Mouse (Mus musculus) heart, embryonic 13.5 days (tissue): ENCODE results near the gene Rbfox3. TPM values are rescaled to one million over a fixed set of nuclear protein-coding genes. Genes with fewer than 3 reads are reported as not detected.

ENCODE experiments used
- ATAC-seq: fragments of 200-750 bp; cut with Nextera tagmentation; 2 replicates; pipeline ENCODE4 v1.8.0; 2017; ENCODE audit warnings: moderate TSS enrichment; ENCODE audit not compliant: insufficient number of reproducible peaks, low FRiP score, low TSS enrichment; ENCODE audit errors: extremely low read depth
- H3K27ac ChIP-seq: fragments of 300-500 bp; sonication (generic); replicated peaks from 2 replicates; pipeline ENCODE4 v1.5.1; 2015; ENCODE audit warnings: moderate library complexity, mild to moderate bottlenecking, inconsistent platforms
- H3K27me3 ChIP-seq: fragments of 300-500 bp; sonication (generic); replicated peaks from 2 replicates; pipeline ENCODE4 v1.6.1; 2015; ENCODE audit warnings: mild to moderate bottlenecking, inconsistent platforms
- H3K36me3 ChIP-seq: fragments of 300-500 bp; sonication (generic); 2 replicates; pipeline ENCODE4 v1.6.1; 2015; ENCODE audit warnings: mild to moderate bottlenecking, inconsistent platforms
- H3K4me1 ChIP-seq: fragments of 300-500 bp; sonication (generic); 2 replicates; pipeline ENCODE4 v1.6.1; 2015; ENCODE audit warnings: inconsistent platforms
- H3K4me2 ChIP-seq: fragments of 300-500 bp; sonication (generic); 2 replicates; pipeline ENCODE4 v1.6.1; 2015; ENCODE audit warnings: inconsistent platforms, mild to moderate bottlenecking, moderate library complexity
- H3K4me3 ChIP-seq: fragments of 300-500 bp; sonication (generic); 2 replicates; pipeline ENCODE4 v1.5.1; 2015; ENCODE audit warnings: moderate library complexity, mild to moderate bottlenecking, inconsistent platforms
- H3K9ac ChIP-seq: fragments of 300-500 bp; sonication (generic); 2 replicates; pipeline ENCODE4 v1.6.1; 2015; ENCODE audit warnings: inconsistent platforms, mild to moderate bottlenecking, moderate library complexity
- H3K9me3 ChIP-seq: fragments of 300-500 bp; sonication (generic); 2 replicates; pipeline ENCODE4 v1.6.1; 2016; ENCODE audit warnings: inconsistent platforms
- WGBS: fragments of 180-500 bp; shearing (Covaris S2); methylation state at CpG from one replicate; pipeline ENCODE4 v1.1.7; 2015; ENCODE audit warnings: mixed read lengths; 5-methylcytosine and 5-hydroxymethylcytosine counted together
- polyA plus RNA-seq: library from polyadenylated mRNA; unstranded; fragments of >200 nt; fragmentation: Nextera tagmentation; extraction: Ambion mirVana; gene quantifications from 2 replicates; pipeline ENCODE4 v1.2.1, GENCODE M21; 2015

Rbfox3 gene
- polyA plus RNA-seq, 1 experiment from 2014 or later: 0.13 TPM

DNA sequence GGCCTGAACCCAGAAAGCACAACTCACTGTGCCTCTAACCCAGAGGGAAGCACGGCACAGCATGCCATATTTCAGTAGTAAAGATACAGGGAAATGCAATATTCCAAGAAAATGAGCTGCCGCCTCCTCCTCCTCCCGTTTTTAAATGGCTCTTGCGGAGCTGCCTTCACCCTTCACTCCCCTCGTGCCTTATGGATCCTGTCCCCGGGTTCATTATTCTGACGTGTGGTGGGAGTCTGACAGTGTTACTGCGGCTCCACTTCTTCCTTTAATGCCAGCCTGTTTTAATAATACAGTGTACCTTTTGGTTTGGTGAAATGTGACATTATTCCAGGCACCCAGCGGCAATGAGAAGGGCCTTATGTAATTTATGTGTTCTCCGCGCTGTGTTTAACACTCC lies 97.5 kb downstream of the Rbfox3 start:
- H3K27ac ChIP-seq: no peak overlapping the region
- H3K9me3 ChIP-seq: no peaks in the 10 kb centered on the region
- H3K4me3 ChIP-seq: no peak overlapping the region
- 73% methylated on average over 11 of the region's 11 CpGs for WGBS
- peaks cover 2% of the 10 kb centered on the region; the same call in 1 of the 2 replicates for H3K27me3 ChIP-seq
- H3K4me2 ChIP-seq: no peak overlapping the region
- no peaks in the 10 kb centered on the region for H3K36me3 ChIP-seq
- ATAC-seq: no peak
- H3K9ac ChIP-seq: no peak overlapping the region
- H3K4me1 ChIP-seq: no peaks in the 10 kb centered on the region

DNA sequence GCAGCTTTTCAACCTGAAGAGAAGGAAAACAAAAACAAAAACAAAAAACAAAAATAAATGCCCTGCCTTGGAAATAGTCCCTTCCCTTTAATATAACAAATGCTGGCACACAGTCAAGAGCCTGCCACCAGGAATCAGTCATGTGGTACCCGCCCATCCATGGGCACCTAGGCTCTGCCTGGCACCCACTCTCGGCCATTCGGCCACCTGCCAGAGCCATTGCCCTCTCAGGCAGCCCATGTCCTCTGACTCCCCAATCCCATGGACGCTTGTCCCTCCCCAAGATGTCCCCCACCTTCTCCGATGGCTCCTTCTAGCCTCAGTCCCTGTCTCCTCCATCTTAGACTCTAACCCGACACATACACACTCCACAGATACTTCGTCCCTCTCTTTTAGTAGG lies 100.0 kb downstream of the Rbfox3 start:
- Histone ChIP-seq H3K27ac (no peak overlapping the region), H3K9me3 (no peaks in the 10 kb centered on the region), H3K4me3 (no peak overlapping the region), H3K4me1 (no peaks in the 10 kb centered on the region), H3K27me3 (peaks cover 2% of the 10 kb centered on the region; the same call in 1 of the 2 replicates), H3K4me2 (no peak overlapping the region), H3K9ac (no peak overlapping the region), H3K36me3 (no peaks in the 10 kb centered on the region)
- no peak for ATAC-seq
- 85% methylated on average over 7 of the region's 7 CpGs for WGBS

DNA sequence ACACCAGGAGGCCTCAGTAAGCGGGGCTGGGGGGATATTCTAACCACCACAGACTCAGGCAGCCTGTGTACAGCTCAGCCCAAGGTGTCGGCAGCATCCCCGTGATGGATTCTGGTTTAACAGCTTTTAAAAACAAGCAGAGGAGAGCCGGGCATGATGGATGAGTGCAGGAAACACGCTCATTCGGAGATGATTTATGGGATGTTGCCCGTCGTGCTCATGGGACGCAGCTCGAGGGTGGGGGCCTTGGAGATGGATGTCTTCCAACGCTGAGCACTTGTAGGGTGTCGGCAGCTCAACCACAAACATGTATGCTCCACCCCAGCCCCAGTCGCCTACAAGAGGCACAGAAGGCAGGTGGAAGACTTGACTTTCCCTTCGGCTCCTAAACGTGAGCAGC lies 103.9 kb downstream of the Rbfox3 start:
- ATAC-seq: no peak
- WGBS: 63% methylated on average over 15 of the region's 15 CpGs
- Histone ChIP-seq H3K27me3 (no peaks in the 10 kb centered on the region), H3K4me2 (no peak overlapping the region), H3K27ac (no peak overlapping the region), H3K36me3 (no peaks in the 10 kb centered on the region), H3K4me3 (no peak overlapping the region), H3K9ac (no peak overlapping the region), H3K9me3 (no peaks in the 10 kb centered on the region), H3K4me1 (peaks cover 8% of the 10 kb centered on the region; the same call in 1 of the 2 replicates)

DNA sequence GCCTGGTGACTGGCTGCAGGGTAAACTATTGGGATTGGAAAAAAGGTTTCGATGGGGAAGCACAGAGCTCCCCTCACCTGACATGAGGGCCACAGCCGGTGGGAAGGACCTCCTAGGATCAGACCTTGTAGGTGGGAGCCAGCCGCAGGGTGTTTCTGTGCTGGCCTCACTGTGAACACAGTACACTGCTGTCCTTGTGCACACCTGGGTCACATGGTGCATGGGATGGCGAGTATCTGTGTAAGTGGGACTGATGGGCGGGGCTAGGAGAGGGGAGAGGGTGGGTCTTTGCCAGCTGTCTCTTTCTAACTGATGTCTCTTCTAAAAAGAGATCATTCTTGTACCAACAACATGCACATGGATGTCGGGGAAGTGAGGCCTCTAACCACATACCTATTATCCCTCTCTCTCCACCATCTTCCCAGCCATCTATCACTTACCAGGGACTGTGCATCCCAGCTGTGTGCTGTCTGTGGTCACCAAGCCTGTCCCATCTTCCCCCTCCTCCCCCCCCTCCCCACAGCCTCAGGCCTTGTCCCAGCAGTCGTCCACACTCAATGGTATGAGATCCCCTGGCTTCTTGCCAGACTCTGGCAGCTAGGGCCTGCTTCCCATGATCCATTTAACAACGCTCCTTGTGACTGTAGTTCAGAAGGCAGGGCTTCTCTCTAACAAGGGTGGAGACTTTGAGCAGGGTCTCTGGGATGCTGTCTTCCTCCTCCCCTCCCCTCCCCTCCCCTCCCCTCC lies 116.4 kb downstream of the Rbfox3 start:
- 50% methylated on average over 8 of the region's 8 CpGs for whole genome bisulfite sequencing
- Histone ChIP-seq H3K9ac (no peak overlapping the region), H3K4me2 (no peak overlapping the region), H3K9me3 (no peaks in the 10 kb centered on the region), H3K4me1 (peaks cover 20% of the 10 kb centered on the region), H3K27ac (no peak overlapping the region), H3K4me3 (no peak overlapping the region), H3K36me3 (no peaks in the 10 kb centered on the region), H3K27me3 (no peaks in the 10 kb centered on the region)
- no peak for ATAC-seq

DNA sequence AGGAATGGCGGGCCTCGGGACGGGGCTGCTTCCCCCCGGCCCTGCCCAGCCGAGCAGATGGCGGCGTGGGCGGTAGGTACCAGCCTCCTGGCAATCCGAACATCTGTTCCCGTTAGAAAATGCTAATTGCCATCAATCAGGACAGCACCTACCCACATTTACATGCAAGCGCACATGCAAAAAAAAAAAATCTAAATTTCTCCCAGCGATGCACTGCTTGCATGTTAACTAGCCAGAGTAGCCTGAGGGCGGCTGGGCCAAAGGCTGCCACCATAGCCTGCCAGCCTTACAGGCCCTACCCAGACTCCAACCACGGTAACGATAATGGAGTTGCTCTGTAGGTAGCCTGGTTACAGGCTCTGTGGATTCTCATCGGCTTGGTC lies 117.8 kb downstream of the Rbfox3 start:
- 82% methylated on average over 16 of the region's 16 CpGs for WGBS
- ATAC-seq: no peak
- no peak overlapping the region for H3K4me3 ChIP-seq
- no peaks in the 10 kb centered on the region for H3K36me3 ChIP-seq
- no peak overlapping the region for H3K4me2 ChIP-seq
- no peaks in the 10 kb centered on the region for H3K9me3 ChIP-seq
- H3K4me1 ChIP-seq: peaks cover 20% of the 10 kb centered on the region
- H3K27me3 ChIP-seq: no peaks in the 10 kb centered on the region
- H3K9ac ChIP-seq: no peak overlapping the region
- H3K27ac ChIP-seq: no peak overlapping the region

DNA sequence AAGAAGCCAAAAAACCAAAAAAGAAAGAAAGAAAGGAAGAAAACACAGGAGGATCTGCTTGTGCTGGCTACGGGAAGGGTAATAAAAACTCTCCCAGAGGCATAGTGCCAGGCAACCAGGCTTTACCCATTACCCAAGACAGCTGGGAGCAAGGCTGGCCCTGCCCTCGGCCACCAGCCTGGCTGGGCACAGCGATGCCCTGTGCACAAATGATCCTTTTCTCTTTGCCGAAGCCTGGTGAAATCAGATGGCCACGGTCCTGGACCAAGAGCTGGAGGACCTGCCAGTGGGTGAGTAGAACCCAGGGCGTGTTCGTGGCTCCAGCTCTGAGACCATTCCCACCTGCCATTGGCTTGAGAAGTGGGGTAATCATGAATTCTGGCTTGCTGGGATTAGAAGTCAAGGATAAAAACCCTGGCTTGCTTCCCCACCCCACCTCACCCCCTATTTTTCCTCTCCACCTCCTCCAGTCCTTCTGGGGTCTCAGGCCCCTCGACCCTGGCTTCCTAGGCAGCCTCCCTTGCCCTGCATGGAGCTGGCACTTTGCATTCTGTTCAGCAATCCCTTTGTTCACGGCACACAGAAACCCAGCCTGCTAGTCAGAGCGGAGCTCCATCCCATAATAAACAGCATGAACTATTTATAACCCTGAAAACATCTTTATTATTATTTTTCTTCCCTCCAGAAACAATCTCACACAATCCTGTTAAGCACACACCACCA lies 118.3 kb downstream of the Rbfox3 start:
- Histone ChIP-seq H3K4me2 (no peak overlapping the region), H3K9me3 (no peaks in the 10 kb centered on the region), H3K4me1 (peaks cover 20% of the 10 kb centered on the region), H3K9ac (no peak overlapping the region), H3K27me3 (no peaks in the 10 kb centered on the region), H3K27ac (no peak overlapping the region), H3K36me3 (no peaks in the 10 kb centered on the region), H3K4me3 (no peak overlapping the region)
- 74% methylated on average over 10 of the region's 10 CpGs for WGBS
- no peak for ATAC-seq

DNA sequence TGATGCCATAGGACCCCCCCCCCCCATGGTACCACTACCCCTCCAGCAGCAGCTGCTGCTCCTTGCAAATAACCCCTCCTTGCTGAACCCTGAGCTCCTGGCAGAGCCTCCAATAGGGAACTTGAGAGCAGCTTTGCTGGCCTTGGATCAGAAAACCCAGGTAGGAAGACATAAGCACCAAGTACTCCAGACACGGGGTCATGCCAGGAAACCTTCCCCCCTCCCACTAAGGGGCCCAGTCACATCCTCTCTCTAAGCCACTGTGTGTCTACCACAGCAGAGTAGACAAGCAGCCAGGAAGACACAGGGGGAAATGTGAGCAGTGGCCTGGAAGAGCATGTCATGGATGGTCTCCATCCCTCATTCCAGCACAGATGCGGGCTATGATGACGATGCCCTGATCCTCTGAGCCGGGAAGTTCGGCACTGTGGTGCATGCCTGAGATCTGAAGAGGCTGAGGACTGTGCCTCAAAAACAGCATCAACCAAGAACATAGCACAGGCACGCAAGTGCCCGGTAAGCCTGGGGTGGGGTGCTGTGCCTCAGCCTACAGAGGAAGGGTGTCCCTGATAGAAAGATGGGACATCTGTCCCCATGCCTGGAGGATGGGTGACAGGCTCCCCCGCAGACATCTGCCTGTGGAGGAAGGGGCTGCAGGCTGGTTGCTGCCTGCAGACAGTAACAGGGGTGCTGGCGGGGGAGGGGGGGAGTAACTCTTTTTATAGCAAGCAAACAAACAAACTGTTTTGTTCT lies 119.1 kb downstream of the Rbfox3 start:
- H3K9ac ChIP-seq: no peak overlapping the region
- H3K36me3 ChIP-seq: no peaks in the 10 kb centered on the region
- no peak overlapping the region for H3K4me3 ChIP-seq
- H3K27ac ChIP-seq: no peak overlapping the region
- H3K27me3 ChIP-seq: no peaks in the 10 kb centered on the region
- peaks cover 20% of the 10 kb centered on the region for H3K4me1 ChIP-seq
- ATAC-seq: no peak
- H3K9me3 ChIP-seq: peaks cover 6% of the 10 kb centered on the region; the same call in 1 of the 2 replicates
- H3K4me2 ChIP-seq: no peak overlapping the region
- WGBS: 65% methylated on average over 9 of the region's 9 CpGs

DNA sequence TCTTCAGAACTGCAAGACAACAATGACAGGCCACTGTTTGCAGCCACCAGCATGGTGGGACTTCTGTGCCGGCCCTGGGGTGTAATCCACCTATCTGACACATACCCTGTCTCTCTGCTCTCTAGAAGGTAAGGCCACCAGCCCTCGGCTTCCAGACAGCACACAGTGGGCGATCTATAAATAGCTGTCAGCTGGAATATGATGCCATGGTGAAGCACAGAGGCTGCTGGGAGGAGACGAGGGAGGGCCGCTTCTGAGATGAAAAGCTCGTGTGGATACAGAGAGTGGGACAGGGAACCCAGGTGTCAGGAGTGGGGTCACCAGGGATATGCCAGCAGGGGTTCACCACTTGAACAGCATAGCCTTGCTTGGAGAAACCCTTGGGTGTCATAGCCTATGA lies 120.0 kb downstream of the Rbfox3 start:
- Histone ChIP-seq H3K9me3 (peaks cover 6% of the 10 kb centered on the region; the same call in 1 of the 2 replicates), H3K9ac (peak overlapping the region; percentile 52; the same call in 1 of the 2 replicates), H3K27me3 (no peaks in the 10 kb centered on the region), H3K36me3 (no peaks in the 10 kb centered on the region), H3K4me2 (peak overlapping the region; percentile 25; the same call in 1 of the 2 replicates), H3K4me1 (peaks cover 20% of the 10 kb centered on the region), H3K4me3 (no peak overlapping the region), H3K27ac (peak overlapping the region; percentile 75)
- ATAC-seq: no peak
- WGBS: 31% methylated on average over 6 of the region's 6 CpGs

DNA sequence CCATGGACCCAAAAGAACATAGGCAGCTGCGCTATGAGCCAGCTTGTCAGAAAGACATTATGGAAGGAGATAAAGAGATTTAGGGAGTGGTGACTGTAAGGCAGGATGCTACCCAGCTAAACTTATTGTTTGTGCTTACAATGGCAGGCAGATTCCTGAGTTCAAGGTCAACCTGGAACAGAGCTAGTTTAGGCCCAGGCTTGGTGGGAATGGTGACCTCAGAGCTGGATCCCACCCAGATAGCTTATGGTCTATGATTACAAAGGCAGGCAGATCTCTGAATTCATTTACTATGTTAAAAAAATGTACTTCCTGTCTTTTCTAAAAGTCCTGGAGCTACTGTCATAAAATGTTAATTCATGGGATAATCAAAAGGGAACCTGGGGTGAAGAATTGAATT lies 123.3 kb downstream of the Rbfox3 start:
- Histone ChIP-seq H3K4me1 (peaks cover 15% of the 10 kb centered on the region), H3K9me3 (peaks cover 6% of the 10 kb centered on the region; the same call in 1 of the 2 replicates)
- WGBS: 86% methylated on average over 1 of the region's 1 CpGs

DNA sequence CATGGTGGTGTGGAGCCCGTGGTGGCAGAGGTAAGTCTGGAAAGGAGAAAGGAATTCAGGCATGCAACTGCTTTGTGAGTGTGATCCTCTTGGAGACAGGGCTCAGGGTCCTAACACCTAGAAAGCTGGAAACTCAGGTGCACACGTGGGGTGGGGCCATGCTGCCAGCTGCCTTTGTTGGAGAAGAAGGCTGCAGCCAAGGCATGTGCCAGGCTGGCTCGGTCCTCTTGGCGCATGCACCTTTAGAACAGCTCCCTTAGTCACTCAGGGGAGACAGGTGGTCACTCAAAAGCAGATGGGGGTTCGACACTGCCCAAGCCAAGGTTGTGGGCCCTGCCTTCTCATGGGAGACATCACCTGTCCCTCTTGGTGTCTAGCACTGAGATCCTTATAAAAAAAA lies 128.7 kb downstream of the Rbfox3 start:
- no peaks in the 10 kb centered on the region for H3K4me1 ChIP-seq

More for the DNA sequence above, 123.3 kb downstream of the Rbfox3 start:
- Histone ChIP-seq H3K36me3 (no peaks in the 10 kb centered on the region), H3K27ac (no peak overlapping the region), H3K27me3 (peaks cover 6% of the 10 kb centered on the region; the same call in 1 of the 2 replicates), H3K4me3 (no peak overlapping the region), H3K4me2 (no peak overlapping the region), H3K9ac (no peak overlapping the region)
- no peak for ATAC-seq

DNA sequence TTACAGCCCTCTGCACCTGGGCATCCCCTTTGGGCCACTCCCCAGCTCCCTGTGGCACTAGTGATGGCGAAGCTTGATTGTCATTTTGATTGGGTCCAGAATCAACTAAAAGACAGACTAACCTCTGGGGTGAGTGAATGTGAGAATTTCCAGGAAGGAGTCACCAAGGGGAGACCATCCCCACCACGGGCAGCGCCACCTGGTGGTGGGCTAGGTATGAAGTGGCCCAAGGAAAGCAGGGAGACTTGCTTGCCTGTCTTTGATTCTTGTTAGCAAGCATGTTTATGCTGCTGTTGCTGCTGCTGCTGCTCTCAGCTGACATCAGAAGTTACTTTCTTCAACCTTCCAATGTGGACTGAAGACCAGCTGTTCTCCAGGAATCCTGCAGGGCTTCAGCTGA lies 135.6 kb downstream of the Rbfox3 start:
- no peak overlapping the region for H3K9ac ChIP-seq
- ATAC-seq: no peak
- H3K27me3 ChIP-seq: peaks cover 9% of the 10 kb centered on the region; the same call in 1 of the 2 replicates
- H3K36me3 ChIP-seq: no peaks in the 10 kb centered on the region
- H3K4me3 ChIP-seq: no peak overlapping the region
- no peaks in the 10 kb centered on the region for H3K9me3 ChIP-seq
- 9% methylated on average over 3 of the region's 3 CpGs for WGBS
- no peak overlapping the region for H3K4me2 ChIP-seq
- no peaks in the 10 kb centered on the region for H3K4me1 ChIP-seq
- no peak overlapping the region for H3K27ac ChIP-seq

More for the DNA sequence above, 128.7 kb downstream of the Rbfox3 start:
- no peak for ATAC-seq
- Histone ChIP-seq H3K4me3 (no peak overlapping the region), H3K36me3 (no peaks in the 10 kb centered on the region), H3K4me2 (no peak overlapping the region), H3K27me3 (peaks cover 12% of the 10 kb centered on the region; the same call in 1 of the 2 replicates), H3K9me3 (peaks cover 4% of the 10 kb centered on the region; the same call in 1 of the 2 replicates), H3K27ac (no peak overlapping the region), H3K9ac (no peak overlapping the region)
- WGBS: 78% methylated on average over 5 of the region's 5 CpGs
